Mouse (Mus musculus) lung, adult 2 months (tissue): ENCODE measurements at regions not wholly inside any gene's neighbourhood (a gene's known extent, or its start where the extent isn't known, plus 50 kb on each side); places are given as distances from the start of the nearest gene placed in this dataset.

Experiments used
- CTCF ChIP-seq: fragments of 200-500 bp; IDR thresholded peaks from 2 replicates; pipeline ENCODE4 v1.5.1; 2011; ENCODE audit warnings: mild to moderate bottlenecking, low read length, control low read depth; ENCODE audit not compliant: insufficient read depth
- POLR2A ChIP-seq: fragments of 200-500 bp; IDR thresholded peaks from 2 replicates; pipeline ENCODE4 v1.6.1; 2011; ENCODE audit warnings: low read depth, mild to moderate bottlenecking, control low read depth, low read length, borderline replicate concordance; ENCODE audit errors: extremely low read depth

DNA sequence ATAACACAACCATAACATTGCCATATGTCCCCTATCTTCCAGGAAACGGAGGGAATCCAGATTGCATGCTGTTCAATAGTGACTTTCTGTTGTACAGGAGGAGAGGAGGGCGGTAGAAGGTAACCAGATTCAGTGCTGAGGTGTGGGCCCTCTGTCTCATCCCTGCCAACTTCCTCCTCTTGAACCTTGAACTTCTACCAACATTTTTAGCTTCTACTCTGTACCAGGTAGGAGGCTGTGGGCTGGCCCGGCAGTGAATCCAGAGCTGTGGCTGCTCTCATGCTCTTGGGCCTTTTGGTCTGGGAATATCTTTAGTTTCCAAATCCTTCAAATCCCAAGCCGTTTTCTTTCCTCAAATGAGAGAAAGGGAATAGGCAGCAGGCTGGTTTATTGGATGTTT lies 450.5 kb downstream of the 1810013L24Rik start:
- TF ChIP-seq CTCF (no peak), POLR2A (no peak)
